In the genomic region with DNA sequence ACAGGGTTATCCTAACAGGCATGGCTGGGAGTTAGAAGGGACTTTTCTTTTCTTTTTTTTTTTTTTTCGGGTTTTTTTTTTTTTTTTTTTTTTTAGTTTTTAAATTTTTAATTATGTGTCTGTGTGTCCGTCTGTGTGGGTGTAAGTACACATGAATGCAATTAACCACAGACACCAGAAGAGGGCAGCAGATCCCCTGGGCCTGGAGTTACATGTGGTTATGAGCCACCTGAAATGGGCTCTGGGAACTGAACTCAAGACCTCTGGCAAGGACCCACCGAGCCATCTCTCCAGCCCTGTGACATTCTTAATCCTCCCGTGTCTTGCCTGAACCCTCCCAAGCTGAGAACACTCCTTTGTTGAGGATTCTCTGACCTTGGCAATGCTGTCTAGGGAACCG, we compare ENCODE assay signal across 10 mouse cellular contexts.
DNase-seq lines count a peak whose midpoint lies in the region; ATAC-seq and TF ChIP-seq lines count a peak whose summit lies in the region.
"Had no signal": no experiment of that assay in that cellular context is flagged by ENCODE, and none has a peak within 500 bp of the region (broad histone marks: within the 10 kb centered on the region; RNA-seq: fewer than 3 reads in every experiment).

No protein-coding gene starts in this region.

- H3K27ac ChIP-seq in liver, embryonic 14.5 days: no peak overlapping the region
- no peak overlapping the region for H3K27ac ChIP-seq in MEL (ENCODE audit: control insufficient read depth, low read depth, low read length)
- peak overlapping the region; percentile 81 for H3K27ac ChIP-seq in embryonic facial prominence, embryonic 13.5 days

- no peak overlapping the region for H3K4me3 ChIP-seq in liver, embryonic 14.5 days (ENCODE audit: insufficient read depth in 1 of 2, low read depth in 2 of 2, low read length in 2 of 2)
- no peak overlapping the region for H3K4me3 ChIP-seq in MEL (ENCODE audit: control insufficient read depth in 1 of 2, insufficient read depth in 1 of 2, low read depth in 2 of 2, low read length in 2 of 2)
- no peak overlapping the region for H3K4me3 ChIP-seq in embryonic facial prominence, embryonic 13.5 days
- H3K4me3 ChIP-seq: heart, embryonic 12.5 days had no signal

- H3K9ac ChIP-seq in liver, embryonic 14.5 days (replicated peaks): no peak overlapping the region
- H3K9ac ChIP-seq in MEL (ENCODE audit: control insufficient read depth, low read depth, low read length, poor library complexity, severe bottlenecking): no peak overlapping the region
- no peak overlapping the region for H3K9ac ChIP-seq in embryonic facial prominence, embryonic 13.5 days
- H3K9ac ChIP-seq: heart, embryonic 12.5 days had no signal

- no peaks in the 10 kb centered on the region for H3K9me3 ChIP-seq in liver, embryonic 14.5 days (ENCODE audit: control insufficient read depth, low read length)
- no peaks in the 10 kb centered on the region for H3K9me3 ChIP-seq in MEL (replicated peaks; ENCODE audit: insufficient read depth, low read length)
- H3K9me3 ChIP-seq in embryonic facial prominence, embryonic 13.5 days: no peaks in the 10 kb centered on the region

- no peaks in the 10 kb centered on the region for H3K79me2 ChIP-seq in MEL (ENCODE audit: control insufficient read depth, insufficient read depth, low read length, poor library complexity)

- ATAC-seq in liver, embryonic 14.5 days (ENCODE audit: insufficient read depth): no peak
- no peak for ATAC-seq in embryonic facial prominence, embryonic 13.5 days (ENCODE audit: insufficient number of reproducible peaks, insufficient read depth, low FRiP score, low TSS enrichment, low read depth)
- no peak for ATAC-seq in megakaryocyte, adult 5-6 weeks (ENCODE audit: poor library complexity, severe bottlenecking)

- peak; percentile 25 for TF ChIP-seq RAD21 in MEL (IDR thresholded peaks at IDR 0.05; ENCODE audit: low read depth, low read length)

- no peak for TF ChIP-seq POLR2A in MEL (IDR thresholded peaks at IDR 0.05; ENCODE audit: control insufficient read depth in 1 of 2, insufficient read depth in 1 of 2, low read depth in 1 of 2, low read length in 2 of 2, poor library complexity in 1 of 2)

- H3K27me3 ChIP-seq in liver, embryonic 14.5 days (ENCODE audit: control insufficient read depth, insufficient read depth, low read length): no peaks in the 10 kb centered on the region
- H3K27me3 ChIP-seq in MEL (ENCODE audit: control insufficient read depth in 1 of 2, insufficient read depth in 2 of 2, low read length in 2 of 2): no peaks in the 10 kb centered on the region
- H3K27me3 ChIP-seq in embryonic facial prominence, embryonic 13.5 days: no peaks in the 10 kb centered on the region
- H3K27me3 ChIP-seq: heart, embryonic 12.5 days had no signal

- no peak for TF ChIP-seq EP300 in liver, embryonic 14.5 days (IDR thresholded peaks at IDR 0.05; ENCODE audit: low read depth)
- TF ChIP-seq EP300 in MEL (IDR thresholded peaks at IDR 0.05; ENCODE audit: low read depth in 1 of 2, low read length in 2 of 2): no peak

- no peaks in the 10 kb centered on the region for H3K36me3 ChIP-seq in liver, embryonic 14.5 days (replicated peaks; ENCODE audit: control insufficient read depth, insufficient read depth, low read depth)
- no peaks in the 10 kb centered on the region for H3K36me3 ChIP-seq in MEL (ENCODE audit: control insufficient read depth in 1 of 2, insufficient read depth in 2 of 2, low read length in 2 of 2)
- H3K36me3 ChIP-seq in embryonic facial prominence, embryonic 13.5 days: no peaks in the 10 kb centered on the region
- H3K36me3 ChIP-seq: heart, embryonic 12.5 days had no signal

- DNase-seq in liver, embryonic 14.5 days (ENCODE audit: low read depth in 3 of 3, low spot score in 3 of 3): no peak
- no peak for DNase-seq in liver
- DNase-seq in MEL (ENCODE audit: low read depth, low spot score): no peak
- peak; percentile 23 for DNase-seq in mesoderm, embryonic 11.5 days (ENCODE audit: low read depth, low spot score)
- no peak for DNase-seq in layer of hippocampus, postnatal 14 days (ENCODE audit: low spot score in 2 of 2)
- no peak for DNase-seq in spleen, postnatal 14 days (ENCODE audit: low spot score in 2 of 2)
- DNase-seq: lung, postnatal 14 days had no signal

- H3K4me1 ChIP-seq in liver, embryonic 14.5 days (replicated peaks; ENCODE audit: control insufficient read depth in 2 of 2, insufficient read depth in 2 of 2, low read length in 1 of 2): 0 out of 4 replicates have a peak, but pooled peaks cover 0 to 4% of the 10 kb centered on the region in 2 experiments
- 0 out of 4 replicates have a peak, but pooled peaks cover 0 to under 1% of the 10 kb centered on the region in 2 experiments for H3K4me1 ChIP-seq in MEL (ENCODE audit: control insufficient read depth in 1 of 2, insufficient read depth in 2 of 2, low read length in 2 of 2)
- H3K4me1 ChIP-seq in embryonic facial prominence, embryonic 13.5 days: peaks cover 59% of the 10 kb centered on the region

- WGBS in liver, embryonic 14.5 days (ENCODE audit: insufficient replicate concordance): 76% methylated on average over 5 of the region's 5 CpGs
- WGBS in embryonic facial prominence, embryonic 13.5 days: 80% methylated on average over 5 of the region's 5 CpGs

- peak; percentile 49 for TF ChIP-seq CTCF in liver, embryonic 14.5 days (IDR thresholded peaks at IDR 0.05; ENCODE audit: low read depth)
- TF ChIP-seq CTCF in MEL (IDR thresholded peaks at IDR 0.05 in 2 of 3, conservative IDR thresholded peaks at IDR 0.05 in 1 of 3; ENCODE audit: control insufficient read depth in 1 of 3, insufficient read depth in 1 of 3, low read depth in 2 of 3, low read length in 3 of 3, poor library complexity in 1 of 3, severe bottlenecking in 1 of 3): peak in 1 of 3 experiments; percentile 21; a peak in 1 of 6 replicates

- H3K4me2 ChIP-seq in liver, embryonic 14.5 days (ENCODE audit: low read depth): no peak overlapping the region
- no peak overlapping the region for H3K4me2 ChIP-seq in embryonic facial prominence, embryonic 13.5 days
- H3K4me2 ChIP-seq: heart, embryonic 12.5 days had no signal

TF ChIP-seq in MEL, 35 proteins besides CTCF, POLR2A, EP300 and RAD21:
- TF ChIP-seq SMC3 (IDR thresholded peaks at IDR 0.05; ENCODE audit: low read depth, low read length): peak; percentile 21; the same call in 1 of the 2 replicates
- no peak for TF ChIP-seq ZKSCAN1 (IDR thresholded peaks at IDR 0.05; ENCODE audit: low read depth, low read length)
TF ChIP-seq in MEL: peak in this region for 1.
